Mouse (Mus musculus): ENCODE results near the gene Gclm. TPM values are rescaled to one million over a fixed set of nuclear protein-coding genes. Genes with fewer than 3 reads are reported as not detected.
"Not testable (repeated sequence)": the region's sequence is repeated elsewhere in the genome, so short reads cannot be mapped to it uniquely, and the experiment has no call there.

Gene Gclm
- polyA plus RNA-seq, 1 experiment from 2014 or later: 64.6 TPM

DNA sequence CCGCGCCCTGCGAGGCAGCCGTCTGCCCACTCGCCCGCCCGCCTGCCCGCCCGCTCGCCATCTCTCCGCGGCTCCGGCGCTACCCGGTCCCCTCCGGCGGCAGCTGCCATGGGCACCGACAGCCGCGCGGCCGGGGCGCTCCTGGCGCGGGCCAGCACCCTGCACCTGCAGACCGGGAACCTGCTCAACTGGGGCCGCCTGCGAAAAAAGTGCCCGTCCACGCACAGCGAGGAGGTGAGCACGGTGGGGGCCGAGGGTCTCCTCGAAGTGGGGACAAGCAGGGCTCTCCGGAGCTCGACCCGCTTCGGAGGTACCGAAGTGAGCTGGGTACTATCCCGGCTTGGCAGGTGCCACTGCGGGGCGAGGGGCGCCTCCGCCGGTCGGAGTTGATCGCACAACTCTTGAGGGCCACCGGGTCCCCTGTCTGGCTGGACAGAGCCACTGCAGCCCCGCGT lies 548 bp downstream of the Gclm start:
- H3K27me3 ChIP-seq: no peaks in the 10 kb centered on the region
- under 1% methylated on average over 49 of the region's 50 CpGs for WGBS
- peak; percentile 63; the same call in 1 of the 2 replicates for ATAC-seq (ENCODE audit: low FRiP score)
- peak overlapping the region; percentile 78 for H3K4me2 ChIP-seq
- H3K27ac ChIP-seq: peak overlapping the region; percentile 94
- peaks cover 29% of the 10 kb centered on the region for H3K4me1 ChIP-seq
- H3K9me3 ChIP-seq: no peaks in the 10 kb centered on the region
- no peaks in the 10 kb centered on the region for H3K36me3 ChIP-seq (replicated peaks)
- peak overlapping the region; percentile 92 for H3K9ac ChIP-seq
- peak overlapping the region; percentile 90 for H3K4me3 ChIP-seq (replicated peaks)

DNA sequence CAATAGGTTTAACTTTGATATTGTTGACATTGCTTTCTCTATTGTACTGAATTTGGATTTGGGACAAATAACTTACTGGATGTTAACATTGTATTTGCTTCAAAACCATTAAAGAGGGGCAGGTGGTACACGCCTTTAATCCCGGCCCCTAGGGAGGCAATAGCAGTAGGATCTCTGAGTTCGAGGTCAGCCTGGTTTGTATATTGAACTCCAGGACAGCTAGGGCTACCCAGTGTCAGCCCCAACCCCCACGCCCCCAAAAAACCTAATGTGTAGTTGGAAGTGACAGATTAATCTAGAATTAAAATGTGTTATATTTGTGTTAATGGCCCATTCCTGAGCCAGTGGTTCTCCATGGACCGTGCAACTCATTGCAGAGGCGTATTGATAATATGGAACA lies 1.0 kb downstream of the Gclm start:
- no peak for ATAC-seq (ENCODE audit: low FRiP score)
- Histone ChIP-seq H3K9ac (peak overlapping the region; percentile 92; the same call in 1 of the 2 replicates), H3K36me3 (replicated peaks) (0 out of 2 replicates have a peak, but pooled peaks cover under 1% of the 10 kb centered on the region), H3K4me3 (replicated peaks) (peak overlapping the region; percentile 90), H3K4me2 (peak overlapping the region; percentile 78), H3K4me1 (peaks cover 29% of the 10 kb centered on the region), H3K27ac (no peak overlapping the region; the same call in 1 of the 2 replicates), H3K27me3 (no peaks in the 10 kb centered on the region), H3K9me3 (no peaks in the 10 kb centered on the region)
- 33% methylated on average over 6 of the region's 6 CpGs for WGBS

DNA sequence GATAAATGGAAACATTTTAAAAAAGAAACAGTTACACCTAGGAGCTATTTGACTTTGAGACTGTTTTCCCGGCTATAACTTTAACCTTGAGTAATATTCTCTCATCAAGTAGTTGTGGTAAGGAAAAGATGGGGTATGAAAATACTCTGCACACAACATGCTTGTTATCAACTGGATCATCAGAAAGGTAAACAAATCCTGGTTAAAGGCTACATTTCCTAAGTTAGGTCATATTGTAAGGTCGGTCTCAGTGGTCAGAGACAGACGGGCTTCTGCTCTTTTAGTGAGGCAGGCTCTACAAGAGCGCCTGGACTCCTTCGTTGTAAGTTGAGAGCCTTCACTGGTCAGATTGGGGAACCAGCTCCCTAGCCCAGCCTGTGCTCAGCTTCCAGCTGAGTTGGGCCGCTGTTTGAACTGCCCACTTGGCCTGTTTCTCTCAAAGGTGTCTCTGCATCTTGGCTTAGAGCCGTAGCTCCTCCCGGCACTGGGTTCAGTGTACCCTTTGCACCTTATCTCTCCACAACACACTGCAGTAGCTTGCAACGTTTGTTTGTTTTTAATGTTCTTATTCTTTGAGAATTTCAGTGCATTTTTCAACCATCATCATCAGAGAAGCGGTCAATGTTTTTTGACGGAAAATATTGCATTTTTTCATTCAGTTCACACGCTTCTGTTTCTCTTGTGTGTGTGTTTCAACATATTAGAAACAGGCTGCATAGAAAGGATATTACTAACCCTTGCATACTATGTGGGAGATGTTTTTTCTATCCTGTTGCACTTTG lies 1.8 kb downstream of the Gclm start:
- H3K9me3 ChIP-seq: no peaks in the 10 kb centered on the region
- no peak overlapping the region for H3K9ac ChIP-seq
- H3K4me2 ChIP-seq: peak overlapping the region; percentile 78
- H3K4me1 ChIP-seq: peaks cover 29% of the 10 kb centered on the region
- H3K36me3 ChIP-seq (replicated peaks): 0 out of 2 replicates have a peak, but pooled peaks cover 2% of the 10 kb centered on the region
- peak overlapping the region; percentile 90; the same call in 1 of the 2 replicates for H3K4me3 ChIP-seq (replicated peaks)
- 0 out of 2 replicates have a peak overlapping the region, but pooled peaks have one; percentile 13 for H3K27ac ChIP-seq
- ATAC-seq (ENCODE audit: low FRiP score): no peak
- 68% methylated on average over 12 of the region's 12 CpGs for WGBS
- no peaks in the 10 kb centered on the region for H3K27me3 ChIP-seq

DNA sequence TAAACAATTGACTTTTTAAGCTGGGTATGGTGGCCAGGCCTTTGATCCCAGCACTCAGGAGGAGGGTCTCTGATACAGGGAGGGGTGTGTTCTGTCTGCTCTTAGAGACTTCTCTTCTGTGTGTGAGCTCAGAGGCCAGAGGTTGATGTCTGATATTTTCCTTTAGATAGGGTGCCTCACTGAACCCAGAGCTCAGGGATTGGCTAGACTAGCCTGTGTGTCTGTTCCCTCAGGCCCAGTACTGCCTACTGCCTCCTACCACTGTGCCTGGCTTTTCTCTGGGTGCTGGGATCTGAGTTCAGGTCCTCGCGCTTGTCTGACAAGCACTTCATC lies 2.4 kb downstream of the Gclm start:
- ATAC-seq (ENCODE audit: low FRiP score): no peak
- Histone ChIP-seq H3K4me1 (peaks cover 29% of the 10 kb centered on the region), H3K4me3 (replicated peaks) (no peak overlapping the region), H3K36me3 (replicated peaks) (0 out of 2 replicates have a peak, but pooled peaks cover 2% of the 10 kb centered on the region), H3K27ac (0 out of 2 replicates have a peak overlapping the region, but pooled peaks have one; percentile 13), H3K4me2 (no peak overlapping the region), H3K9me3 (no peaks in the 10 kb centered on the region), H3K27me3 (no peaks in the 10 kb centered on the region), H3K9ac (no peak overlapping the region)
- 95% methylated on average over 2 of the region's 2 CpGs for WGBS

DNA sequence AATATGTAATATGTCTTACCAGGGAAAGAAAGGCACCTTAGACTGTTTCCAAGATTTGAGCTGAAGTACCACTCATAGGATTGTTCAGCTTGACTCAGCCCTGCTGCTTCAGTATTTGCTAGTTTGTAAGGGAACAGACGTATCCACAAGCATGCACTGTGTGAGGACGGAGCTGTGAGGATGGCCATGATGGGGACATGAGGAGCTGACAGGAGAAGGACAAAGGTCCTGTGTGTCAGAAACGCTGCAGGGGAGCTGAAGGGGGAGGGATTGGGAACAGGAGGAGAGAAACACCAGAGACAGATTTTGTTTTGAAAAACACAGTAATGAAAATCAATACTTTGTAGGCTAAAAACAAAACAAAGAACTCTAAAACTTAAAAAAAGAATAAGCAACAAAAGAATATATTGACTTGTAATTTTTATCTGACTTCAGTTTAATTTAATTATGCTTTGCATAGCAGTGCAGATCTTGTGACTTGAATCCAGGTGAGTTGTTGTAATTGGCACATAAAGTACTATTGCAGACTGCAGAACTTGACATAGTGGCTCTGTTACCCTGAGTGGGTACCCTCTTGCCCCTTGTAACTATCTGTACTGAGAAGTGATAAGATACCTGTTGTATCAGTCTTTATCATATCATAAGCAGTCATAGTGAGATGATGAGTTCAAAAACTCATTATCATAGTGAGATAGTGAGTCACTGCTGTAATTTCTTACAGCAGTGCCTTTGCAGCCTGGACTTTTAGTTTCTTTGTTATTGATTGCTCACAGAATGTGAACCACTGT lies 7.3 kb downstream of the Gclm start:
- H3K27ac ChIP-seq: no peak overlapping the region
- H3K9ac ChIP-seq: no peak overlapping the region
- H3K36me3 ChIP-seq (replicated peaks): 0 out of 2 replicates have a peak, but pooled peaks cover 2% of the 10 kb centered on the region
- H3K9me3 ChIP-seq: no peaks in the 10 kb centered on the region
- ATAC-seq (ENCODE audit: low FRiP score): no peak
- H3K4me2 ChIP-seq: no peak overlapping the region
- WGBS: 33% methylated on average over 3 of the region's 3 CpGs
- H3K27me3 ChIP-seq: no peaks in the 10 kb centered on the region
- no peak overlapping the region for H3K4me3 ChIP-seq (replicated peaks)
- H3K4me1 ChIP-seq: 0 out of 2 replicates have a peak, but pooled peaks cover 3% of the 10 kb centered on the region

DNA sequence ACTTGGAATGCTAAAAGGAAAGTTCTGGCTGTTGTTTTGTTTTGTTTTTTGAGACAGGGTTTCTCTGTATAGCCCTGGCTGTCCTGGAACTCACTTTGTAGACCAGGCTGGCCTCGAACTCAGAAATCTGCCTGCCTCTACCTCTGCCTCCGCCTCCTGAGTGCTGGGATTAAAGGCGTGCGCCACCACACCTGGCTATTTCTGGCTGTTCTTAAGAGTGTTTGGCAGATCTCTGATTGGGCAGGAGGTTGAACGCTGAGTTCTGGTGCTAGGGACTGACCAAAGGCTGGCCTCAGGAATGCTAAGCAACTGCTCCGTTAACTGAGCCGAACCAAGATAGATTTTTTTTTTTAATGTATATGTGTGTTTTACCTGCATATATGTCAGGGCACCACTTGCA lies 8.7 kb downstream of the Gclm start:
- not testable (repeated sequence) for H3K36me3 ChIP-seq (replicated peaks); H3K4me2 ChIP-seq; H3K9ac ChIP-seq; H3K27ac ChIP-seq; H3K9me3 ChIP-seq; H3K4me3 ChIP-seq (replicated peaks); H3K4me1 ChIP-seq; H3K27me3 ChIP-seq; ATAC-seq (ENCODE audit: low FRiP score)
- 93% methylated on average over 7 of the region's 7 CpGs for WGBS

DNA sequence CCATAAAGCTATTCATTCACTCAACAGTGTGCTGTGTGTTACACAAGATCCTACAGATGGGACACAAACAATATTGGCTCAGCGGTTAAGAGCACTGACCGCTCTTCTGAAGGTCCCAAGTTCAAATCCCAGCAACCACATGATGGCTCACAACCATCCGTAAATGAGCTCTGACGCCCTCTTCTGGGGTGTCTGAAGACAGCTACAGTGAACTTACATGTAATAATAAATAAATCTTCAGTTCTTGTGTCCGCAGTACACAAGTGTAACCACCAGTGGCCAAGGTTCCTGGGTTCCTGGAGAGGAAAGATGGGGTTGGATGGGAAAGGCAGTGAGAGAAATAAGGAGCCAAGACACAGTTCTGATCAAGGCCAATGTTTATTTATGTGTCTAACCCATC lies 24.6 kb downstream of the Gclm start:
- peaks cover 3% of the 10 kb centered on the region for H3K4me1 ChIP-seq
- 77% methylated on average over 5 of the region's 5 CpGs for WGBS
- no peak overlapping the region for H3K4me3 ChIP-seq (replicated peaks)
- H3K27ac ChIP-seq: no peak overlapping the region
- no peaks in the 10 kb centered on the region for H3K9me3 ChIP-seq
- no peaks in the 10 kb centered on the region for H3K27me3 ChIP-seq
- H3K36me3 ChIP-seq (replicated peaks): peaks cover 12% of the 10 kb centered on the region; the same call in 1 of the 2 replicates
- no peak for ATAC-seq (ENCODE audit: low FRiP score)
- H3K9ac ChIP-seq: no peak overlapping the region
- no peak overlapping the region for H3K4me2 ChIP-seq

DNA sequence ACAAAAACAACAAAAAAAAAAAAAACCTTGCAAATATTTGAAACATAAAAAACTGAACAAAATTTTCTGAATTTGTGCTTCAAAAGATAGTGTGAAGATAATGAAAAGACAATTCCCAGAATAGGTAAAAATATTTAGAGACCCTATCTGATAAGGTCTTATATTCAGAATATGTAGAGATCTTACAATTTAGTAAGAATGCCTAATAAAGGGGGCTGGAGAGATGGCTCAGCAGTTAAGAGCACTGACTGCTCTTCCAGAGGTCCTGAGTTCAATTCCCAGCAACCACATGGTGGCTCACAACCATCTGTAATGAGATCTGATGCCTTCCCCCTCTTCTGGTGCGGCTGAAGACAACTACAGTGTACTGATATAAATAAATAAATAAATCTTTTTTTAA lies 27.2 kb downstream of the Gclm start:
- ATAC-seq (ENCODE audit: low FRiP score); H3K4me2 ChIP-seq; H3K9ac ChIP-seq; H3K4me3 ChIP-seq (replicated peaks); H3K27ac ChIP-seq; H3K9me3 ChIP-seq; H3K27me3 ChIP-seq: not testable (repeated sequence)
- Histone ChIP-seq H3K36me3 (replicated peaks) (peaks cover 23% of the 10 kb centered on the region), H3K4me1 (peaks cover 28% of the 10 kb centered on the region)
- 55% methylated on average over 1 of the region's 1 CpGs for WGBS

DNA sequence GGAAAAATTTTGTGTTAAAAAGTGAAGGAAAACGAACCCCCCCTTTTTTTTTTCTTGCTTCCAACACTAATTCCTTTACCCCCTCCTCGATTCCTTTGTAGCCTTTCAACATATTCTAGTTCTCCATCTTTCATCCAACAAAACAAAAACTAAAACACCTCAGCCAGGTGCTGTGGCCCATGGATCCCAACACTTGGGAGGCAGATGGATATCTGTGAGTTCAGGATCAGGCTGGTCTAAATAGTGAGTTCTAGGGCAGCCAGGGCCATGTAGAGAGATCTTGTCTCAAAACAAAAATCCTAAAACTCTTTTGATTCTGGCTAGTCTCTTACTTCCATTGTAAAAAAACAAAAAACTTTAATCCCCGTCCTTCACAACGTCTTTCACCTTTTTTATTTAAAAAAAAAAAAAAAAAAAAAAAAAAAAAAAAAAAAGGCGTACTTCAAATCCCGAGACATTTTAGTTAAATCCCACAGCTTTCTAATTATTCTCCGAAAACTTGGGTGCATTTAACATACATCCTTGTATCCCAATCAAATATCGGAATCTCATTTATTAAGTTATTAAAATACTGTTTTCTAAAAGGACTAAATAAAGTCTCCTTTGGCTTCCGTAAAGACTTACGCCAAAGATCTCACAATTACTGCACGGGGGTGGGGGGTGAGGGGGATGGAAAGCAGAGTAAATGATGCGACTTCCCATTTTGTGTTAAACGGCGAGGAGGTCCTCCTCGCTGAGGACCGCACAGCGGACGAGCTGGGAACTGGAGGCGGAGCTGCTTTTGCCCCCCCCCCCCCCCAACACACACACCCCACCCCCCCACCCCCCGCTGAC lies 28.3 kb downstream of the Gclm start:
- Histone ChIP-seq H3K9me3 (no peaks in the 10 kb centered on the region), H3K36me3 (replicated peaks) (peaks cover 34% of the 10 kb centered on the region), H3K27ac (peak overlapping the region; percentile 61; the same call in 1 of the 2 replicates), H3K4me3 (replicated peaks) (peak overlapping the region; percentile 93), H3K4me2 (peak overlapping the region; percentile 38), H3K27me3 (no peaks in the 10 kb centered on the region), H3K4me1 (peaks cover 35% of the 10 kb centered on the region), H3K9ac (peak overlapping the region; percentile 90)
- no peak; the same call in 1 of the 2 replicates for ATAC-seq (ENCODE audit: low FRiP score)
- WGBS: 11% methylated on average over 20 of the region's 20 CpGs

DNA sequence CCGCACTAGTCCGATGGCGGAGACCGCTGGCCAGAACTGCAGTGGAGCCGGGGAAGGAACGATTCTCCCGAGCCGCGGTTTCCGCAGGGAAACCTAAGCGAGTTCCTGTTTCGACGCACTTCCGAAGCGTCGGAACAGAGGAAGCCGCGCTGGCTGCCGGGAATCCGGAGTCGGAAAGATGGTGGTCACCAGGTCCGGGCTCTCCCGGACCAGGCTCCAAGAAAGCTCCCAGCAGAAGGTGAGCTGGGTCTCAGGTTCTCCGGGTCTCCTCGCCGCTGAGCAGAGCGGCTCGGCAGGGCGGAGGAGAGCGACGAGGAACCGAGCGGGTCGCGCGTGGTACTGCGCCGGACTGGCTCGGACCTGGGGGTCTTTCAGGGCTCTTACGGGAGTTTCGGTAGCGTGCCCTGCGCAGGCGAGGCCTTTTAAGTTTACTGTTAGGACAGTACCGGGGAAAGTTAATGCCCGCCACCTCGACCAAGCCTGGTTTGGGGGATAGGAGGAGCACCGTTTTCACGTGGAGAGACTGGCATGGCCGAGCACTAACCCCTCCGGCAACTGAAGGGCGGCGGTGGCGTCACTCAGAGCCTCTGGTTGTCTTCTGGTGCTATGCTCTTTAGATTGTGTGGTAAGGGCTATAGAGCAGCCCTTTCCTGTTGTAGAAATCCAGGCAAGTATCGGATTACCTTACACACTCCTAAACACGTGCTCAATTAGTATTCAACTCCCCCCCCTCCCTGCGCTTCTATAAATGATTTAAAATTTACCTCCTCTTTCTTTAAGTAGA lies 29.1 kb downstream of the Gclm start, which contains the start of gene Dnttip2:
Gene Dnttip2 (plus strand): TSS at position 148 of the 784 bp plus-strand sequence.
- peak within 1 kb of the TSS; percentile 80 for H3K4me2 ChIP-seq
- peak within 1 kb of the TSS; percentile 90 for H3K9ac ChIP-seq
- no peaks in the 10 kb centered on the region for H3K27me3 ChIP-seq
- ATAC-seq (ENCODE audit: low FRiP score): peak; percentile 97
- no peaks in the 10 kb centered on the region for H3K9me3 ChIP-seq
- H3K36me3 ChIP-seq (replicated peaks): peaks cover 42% of the 10 kb centered on the region
- peak within 1 kb of the TSS; percentile 93 for H3K4me3 ChIP-seq (replicated peaks)
- peak within 1 kb of the TSS; percentile 61 for H3K27ac ChIP-seq
- under 1% methylated on average over 56 of the region's 57 CpGs for WGBS
- H3K4me1 ChIP-seq: peaks cover 35% of the 10 kb centered on the region

DNA sequence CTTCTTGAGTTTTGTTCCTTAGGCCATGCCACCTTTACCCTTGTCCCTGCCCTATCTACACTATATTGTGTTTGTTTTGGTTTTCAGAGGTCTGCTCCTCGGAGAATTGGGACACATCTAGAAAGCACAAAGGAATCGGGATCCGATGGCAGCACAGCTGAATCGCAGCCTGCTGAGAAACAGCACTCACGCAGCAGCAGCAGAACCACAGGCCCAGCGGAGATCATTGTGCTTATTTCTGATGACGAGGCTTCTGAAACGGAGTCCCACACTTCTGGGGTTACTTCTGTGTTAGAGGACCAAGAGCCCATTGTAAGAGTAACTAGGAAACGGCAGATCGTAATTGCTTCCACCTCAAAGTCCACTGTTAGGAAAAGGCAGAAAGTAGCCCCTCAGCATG lies 29.8 kb downstream of the Gclm start:
- no peaks in the 10 kb centered on the region for H3K27me3 ChIP-seq
- no peak overlapping the region for H3K27ac ChIP-seq
- peaks cover 35% of the 10 kb centered on the region for H3K4me1 ChIP-seq
- H3K4me3 ChIP-seq (replicated peaks): peak overlapping the region; percentile 93
- no peaks in the 10 kb centered on the region for H3K9me3 ChIP-seq
- peak overlapping the region; percentile 80 for H3K4me2 ChIP-seq
- no peak for ATAC-seq (ENCODE audit: low FRiP score)
- H3K9ac ChIP-seq: peak overlapping the region; percentile 90
- H3K36me3 ChIP-seq (replicated peaks): peaks cover 49% of the 10 kb centered on the region
- 74% methylated on average over 10 of the region's 10 CpGs for WGBS

Measured in forebrain, embryonic 12.5 days (tissue).